Mouse (Mus musculus) hindbrain, postnatal 0 days (tissue): ENCODE data around the gene Gm21830. TPM values are rescaled to one million over a fixed set of nuclear protein-coding genes. Genes with fewer than 3 reads are reported as not detected.

Experiments
- ATAC-seq: fragments of 200-750 bp; cut with Nextera tagmentation; 2 replicates; pipeline ENCODE4 v1.8.0; 2017; ENCODE audit warnings: mild to moderate bottlenecking, moderate TSS enrichment, moderate library complexity
- DNase-seq: peaks from one replicate; pipeline ENCODE4 v3.0.0-alpha.2; 2015; ENCODE audit warnings: low spot score
- H3K27ac ChIP-seq: fragments of 300-500 bp; sonication (generic); 2 replicates; pipeline ENCODE4 v1.5.1; 2014; ENCODE audit warnings: mild to moderate bottlenecking
- H3K27me3 ChIP-seq: fragments of 300-500 bp; sonication (generic); 2 replicates; pipeline ENCODE4 v1.6.1; 2014; ENCODE audit warnings: low read length, mixed read lengths; ENCODE audit not compliant: insufficient read depth
- H3K36me3 ChIP-seq: fragments of 300-500 bp; sonication (generic); 2 replicates; pipeline ENCODE4 v1.6.1; 2014; ENCODE audit warnings: low read length, mixed read lengths; ENCODE audit not compliant: insufficient read depth
- H3K4me1 ChIP-seq: fragments of 300-500 bp; sonication (generic); 2 replicates; pipeline ENCODE4 v1.6.1; 2014; ENCODE audit warnings: antibody characterized with exemption, low read length, mixed read lengths; ENCODE audit not compliant: insufficient read depth
- H3K4me2 ChIP-seq: fragments of 300-500 bp; sonication (generic); 2 replicates; pipeline ENCODE4 v1.6.1; 2014; ENCODE audit warnings: low read depth, mild to moderate bottlenecking, low read length, moderate library complexity, mixed read lengths
- H3K4me3 ChIP-seq: fragments of 300-500 bp; sonication (generic); 2 replicates; pipeline ENCODE4 v1.5.1; 2014; ENCODE audit warnings: low read length
- H3K9ac ChIP-seq: fragments of 300-500 bp; sonication (generic); replicated peaks from 2 replicates; pipeline ENCODE4 v1.6.1; 2014; ENCODE audit warnings: mild to moderate bottlenecking, low read length, moderate library complexity, mixed read lengths
- H3K9me3 ChIP-seq: fragments of 300-500 bp; sonication (generic); 2 replicates; pipeline ENCODE4 v1.6.1; 2016; ENCODE audit warnings: low read length, mixed read lengths
- CTCF ChIP-seq: IDR thresholded peaks from 2 replicates; pipeline ENCODE4 v1.5.1; 2016; ENCODE audit warnings: antibody characterized with exemption, control low read depth, low read depth
- WGBS: fragments of 180-500 bp; shearing (Covaris S2); extraction: QIAGEN DNeasy Blood & Tissue Kit; methylation state at CpG from one replicate; pipeline ENCODE4 v1.1.7; 2014; 5-methylcytosine and 5-hydroxymethylcytosine counted together
- polyA plus RNA-seq: library from polyadenylated mRNA; unstranded; fragments of >200 nt; fragmentation: Nextera tagmentation; extraction: Ambion mirVana; gene quantifications from 2 replicates; pipeline ENCODE4 v1.2.1, GENCODE M21; 2015
- total RNA-seq: library from RNA; depleted of rRNA; stranded (reverse); fragments of >200 nt; gene quantifications from 2 replicates; pipeline ENCODE4 v1.2.3, GENCODE M21; 2014; rRNA removed

Gm21830 gene
- total and polyA plus RNA-seq, 2 experiments from 2014 or later, result not detected

GRCm38 (mm10) chr2:67481051-67481450, 67.5 kb downstream of the Gm21830 start:
- Histone ChIP-seq H3K4me2 (no peak overlapping the region), H3K9me3 (no peaks in the 10 kb centered on the region), H3K27ac (no peak overlapping the region), H3K9ac (no peak overlapping the region), H3K4me3 (no peak overlapping the region), H3K27me3 (no peaks in the 10 kb centered on the region), H3K4me1 (no peaks in the 10 kb centered on the region), H3K36me3 (no peaks in the 10 kb centered on the region)
- TF ChIP-seq CTCF, result no peak
- DNase-seq, result no peak
- no peak for ATAC-seq
- WGBS, result 65% methylated on average over 3 of the region's 3 CpGs

Other genes with a start within 250 kb of the Gm21830 start
- gene Gm26727, start 19.5 kb downstream of the Gm21830 start, total RNA-seq, result not detected in 2 replicates
- not detected in 2 replicates for gene Gm26727, start 19.5 kb downstream of the Gm21830 start, polyA plus RNA-seq
- 0.04 TPM in 1 of 2 replicates, not detected in the other for gene Xirp2, start 32.3 kb downstream of the Gm21830 start, total RNA-seq
- not detected in 2 replicates for gene Xirp2, start 32.3 kb downstream of the Gm21830 start, polyA plus RNA-seq
- 11.5 and 11.8 TPM in 2 replicates for gene B3galt1, start 152.1 kb downstream of the Gm21830 start, total RNA-seq
- 47.1 and 51.3 TPM in 2 replicates for gene B3galt1, start 152.1 kb downstream of the Gm21830 start, polyA plus RNA-seq